Mouse (Mus musculus) cerebral cortex, adult 2 months (tissue): ENCODE results near the gene Kng1.

ENCODE experiments used
- WGBS: fragments of 180-500 bp; shearing (Covaris S2); methylation state at CpG from one replicate; pipeline ENCODE4 v1.1.7; 2018; 5-methylcytosine and 5-hydroxymethylcytosine counted together

The Kng1 gene

DNA sequence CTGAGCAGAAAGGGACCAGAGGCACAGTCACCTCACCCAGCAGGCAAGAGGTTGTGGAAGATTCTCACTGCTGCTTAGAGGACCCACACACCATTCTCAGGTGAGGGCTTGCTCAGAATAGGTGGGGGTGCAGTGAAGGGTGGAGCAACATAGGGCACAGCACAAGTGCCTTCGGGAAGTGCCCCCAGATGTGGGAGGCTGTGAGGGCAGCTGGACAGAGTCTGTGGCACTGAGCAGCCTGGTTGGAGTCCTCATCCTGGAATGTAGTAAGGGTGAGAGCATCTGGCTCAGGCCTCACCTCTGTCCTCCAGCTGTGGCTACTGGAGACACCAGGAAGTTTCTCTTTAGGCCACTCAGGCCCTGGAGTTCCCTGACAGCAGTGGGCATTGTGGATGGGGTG is 39.2 kb downstream of the Kng1 start:
- WGBS = 79% methylated on average over 1 of the region's 1 CpGs

DNA sequence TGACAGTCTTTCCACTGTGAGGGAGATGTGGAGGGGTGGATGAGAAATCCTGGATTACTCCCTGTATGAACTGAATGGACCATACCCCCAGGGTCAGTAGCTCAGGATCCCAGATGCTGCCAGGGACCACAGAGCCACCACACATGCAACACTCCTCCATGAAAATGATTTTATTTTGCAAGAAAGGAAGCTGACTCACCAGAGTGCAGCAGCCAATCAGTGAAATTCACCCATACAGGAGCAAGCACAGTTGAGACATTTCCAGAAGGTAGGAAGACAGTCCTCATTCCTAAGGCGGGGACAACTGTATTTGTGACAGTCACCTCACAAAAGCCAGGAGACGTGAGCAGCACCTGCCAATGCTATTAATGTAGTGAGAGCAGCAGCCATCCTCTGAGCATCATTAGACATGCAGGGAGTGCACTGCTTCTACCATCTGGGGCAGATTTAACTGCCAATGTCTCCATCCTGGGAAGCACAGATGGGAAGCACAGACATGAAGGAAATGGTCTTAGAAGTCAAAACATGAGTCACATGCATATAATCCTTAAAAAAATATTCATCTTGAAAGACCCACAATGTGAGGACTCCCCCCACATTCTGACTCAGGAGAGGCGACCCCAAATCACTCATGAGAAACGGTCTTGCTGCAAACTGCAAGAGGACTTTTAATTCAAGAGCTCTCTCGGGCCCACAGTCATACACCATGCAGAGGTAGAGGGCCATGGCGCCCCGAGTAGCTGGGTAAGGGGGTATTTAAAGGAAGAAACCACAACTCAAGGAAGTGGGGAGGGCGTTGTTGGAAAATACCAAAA is 39.8 kb downstream of the Kng1 start:
- WGBS = 66% methylated on average over 8 of the region's 8 CpGs

DNA sequence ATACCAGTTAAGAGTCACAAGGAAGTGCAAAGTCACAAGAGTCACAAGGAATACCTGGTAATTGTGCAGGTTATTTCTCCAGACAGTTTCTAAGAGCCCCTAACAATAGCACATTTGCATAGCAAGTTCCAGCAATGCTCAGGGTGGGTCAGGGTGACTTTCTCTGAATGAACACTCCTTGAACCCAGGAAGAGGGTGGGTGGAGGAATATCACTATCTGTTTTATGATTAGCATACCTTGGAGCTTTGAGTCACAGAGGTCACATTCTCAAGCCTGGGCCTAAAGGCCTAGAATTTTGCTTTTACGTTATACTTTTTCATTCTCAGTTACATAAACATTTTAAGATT is 40.4 kb downstream of the Kng1 start:
- WGBS = 97% methylated on average over 1 of the region's 1 CpGs

DNA sequence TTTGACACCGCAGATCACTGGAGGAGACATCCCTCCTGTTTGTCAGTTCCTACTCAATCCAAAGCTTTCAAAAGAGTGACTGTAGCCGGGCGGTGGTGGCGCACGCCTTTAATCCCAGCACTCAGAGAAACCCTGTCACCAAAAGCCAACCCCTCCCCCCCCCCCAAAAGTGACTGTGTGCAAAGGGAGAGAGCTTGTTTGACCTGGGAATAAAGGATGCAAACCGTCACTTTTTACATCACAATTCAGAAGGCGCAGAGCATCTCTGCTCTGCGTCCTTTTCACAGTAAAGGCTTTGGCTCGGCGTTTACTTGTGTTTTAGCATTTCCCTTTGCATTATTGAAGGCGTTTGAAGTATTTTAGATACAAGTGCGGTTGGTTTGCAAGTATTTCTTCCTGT is 42.0 kb downstream of the Kng1 start:
- 14% methylated on average over 12 of the region's 12 CpGs for WGBS

- 7% methylated on average over 9 of the region's 9 CpGs for WGBS
Measured at GRCm38 (mm10) chr16:23100099-23100575, 42.5 kb downstream of the Kng1 start.

- WGBS = 46% methylated on average over 10 of the region's 10 CpGs
Measured at GRCm38 (mm10) chr16:23100613-23101012, 42.9 kb downstream of the Kng1 start.

DNA sequence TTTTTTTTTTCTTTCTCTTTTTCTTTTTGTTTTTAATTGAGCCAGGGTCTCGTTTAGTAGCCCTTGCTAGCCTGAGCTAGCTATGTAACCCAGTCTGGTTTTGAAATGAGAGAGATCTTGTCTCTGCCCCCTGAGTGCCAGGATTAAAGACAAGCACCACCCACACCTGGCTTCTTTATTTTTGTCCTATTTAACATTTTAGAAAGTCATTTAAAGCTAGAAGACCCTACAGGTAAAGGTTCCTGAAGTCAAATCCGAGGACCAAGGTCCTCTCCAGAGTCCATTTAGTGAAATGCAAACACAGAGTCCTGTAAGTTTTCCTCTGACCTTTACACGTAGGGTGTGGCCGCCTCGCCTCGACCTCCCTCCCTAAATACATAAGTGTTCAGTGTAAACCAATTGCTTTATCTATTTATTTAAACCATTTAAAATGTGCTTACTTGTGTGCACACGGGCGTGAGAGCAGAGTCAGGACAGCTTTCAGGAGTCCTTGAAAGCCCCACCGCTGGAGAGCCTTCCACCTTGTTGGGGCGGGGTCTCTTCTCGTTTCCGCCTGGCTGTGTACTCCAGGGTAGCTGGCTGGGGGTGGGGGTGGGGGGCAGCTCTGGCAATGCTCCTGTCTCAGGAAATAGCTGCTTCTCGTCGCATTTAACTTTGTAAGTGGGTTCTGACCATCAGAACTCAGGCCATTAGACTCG is 44.8 kb downstream of the Kng1 start:
- 28% methylated on average over 15 of the region's 15 CpGs for WGBS

GRCm38 (mm10) chr16:23103038-23103745 is 45.5 kb downstream of the Kng1 start:
- WGBS = 42% methylated on average over 17 of the region's 17 CpGs

GRCm38 (mm10) chr16:23103841-23104240 is 46.2 kb downstream of the Kng1 start:
- whole genome bisulfite sequencing = 72% methylated on average over 2 of the region's 2 CpGs

DNA sequence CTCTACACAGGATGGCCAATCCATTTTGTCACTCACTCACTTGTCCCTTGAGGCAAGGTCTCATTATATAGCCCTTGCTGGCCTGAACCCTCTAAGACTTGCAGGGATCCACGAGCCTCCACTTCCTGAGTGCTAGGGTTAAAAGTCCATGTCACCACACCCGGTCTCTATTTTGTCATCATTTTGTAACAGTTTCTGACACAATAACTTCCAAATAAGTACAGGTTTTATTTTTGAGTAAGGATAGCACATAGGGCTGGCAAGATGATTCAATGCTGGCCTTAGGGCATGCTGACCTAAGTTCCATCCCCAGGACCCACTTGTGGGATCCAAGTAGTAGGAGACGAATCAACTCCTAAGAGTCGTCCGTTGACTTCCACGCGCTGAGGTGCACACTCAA is 48.5 kb downstream of the Kng1 start:
- WGBS = 72% methylated on average over 7 of the region's 7 CpGs

DNA sequence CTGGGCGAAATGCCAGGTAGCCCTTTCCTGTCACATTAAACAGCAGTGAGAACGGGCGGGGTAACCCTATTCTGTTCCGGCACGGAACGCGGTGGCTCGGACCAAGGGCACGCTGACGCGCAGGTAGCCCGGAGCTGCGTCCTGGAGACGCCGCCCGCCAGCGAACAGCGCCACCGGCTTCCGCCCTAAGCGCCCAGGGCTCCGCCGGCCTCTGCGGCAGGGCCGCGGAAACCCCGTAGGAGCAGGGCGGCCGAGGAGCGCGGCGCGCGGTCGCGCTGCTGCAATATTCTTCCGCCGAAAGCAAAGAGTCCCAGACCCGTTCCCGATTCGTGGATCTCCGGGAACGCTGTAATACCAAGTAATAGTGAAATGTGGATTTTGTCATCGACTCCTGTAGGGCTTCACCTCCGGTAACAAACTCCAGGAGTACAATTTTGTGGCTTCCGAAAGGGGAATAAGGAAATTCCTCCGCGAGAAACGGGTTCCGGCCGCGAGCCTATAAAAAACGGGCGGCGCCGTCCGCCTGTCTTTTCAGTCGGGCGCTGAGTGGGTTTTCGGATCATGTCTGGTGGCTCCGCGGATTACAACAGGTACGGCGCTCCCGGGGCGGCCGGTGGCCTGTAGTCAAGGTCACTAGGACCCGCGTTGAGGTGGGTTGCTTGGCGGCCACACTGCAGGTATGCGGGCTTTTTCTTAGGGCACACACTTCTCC is 49.7 kb downstream of the Kng1 start, which contains the start of gene Eif4a2:
Gene Eif4a2 (plus strand): TSS at position 214 of the 712 bp plus-strand sequence.
- under 1% methylated on average over 71 of the region's 71 CpGs for WGBS

GRCm38 (mm10) chr16:23107946-23108759 is 50.5 kb downstream of the Kng1 start:
- under 1% methylated on average over 52 of the region's 52 CpGs for WGBS

DNA sequence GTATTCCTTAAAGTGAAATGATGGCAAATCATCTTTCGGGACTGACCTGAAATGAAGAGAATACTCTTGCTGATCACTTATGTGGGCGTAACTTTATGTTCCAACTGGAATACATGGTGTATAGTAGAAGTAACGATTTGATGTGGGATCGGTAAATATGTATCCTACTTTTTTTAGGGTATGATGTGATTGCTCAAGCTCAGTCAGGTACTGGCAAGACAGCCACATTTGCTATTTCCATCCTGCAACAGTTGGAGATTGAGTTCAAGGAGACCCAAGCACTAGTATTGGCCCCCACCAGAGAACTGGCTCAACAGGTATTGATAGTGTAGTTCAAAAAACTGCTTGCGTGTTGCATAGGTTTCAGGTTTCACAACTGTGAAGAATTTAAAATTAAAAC is 51.3 kb downstream of the Kng1 start:
- WGBS = 3% methylated on average over 5 of the region's 5 CpGs

DNA sequence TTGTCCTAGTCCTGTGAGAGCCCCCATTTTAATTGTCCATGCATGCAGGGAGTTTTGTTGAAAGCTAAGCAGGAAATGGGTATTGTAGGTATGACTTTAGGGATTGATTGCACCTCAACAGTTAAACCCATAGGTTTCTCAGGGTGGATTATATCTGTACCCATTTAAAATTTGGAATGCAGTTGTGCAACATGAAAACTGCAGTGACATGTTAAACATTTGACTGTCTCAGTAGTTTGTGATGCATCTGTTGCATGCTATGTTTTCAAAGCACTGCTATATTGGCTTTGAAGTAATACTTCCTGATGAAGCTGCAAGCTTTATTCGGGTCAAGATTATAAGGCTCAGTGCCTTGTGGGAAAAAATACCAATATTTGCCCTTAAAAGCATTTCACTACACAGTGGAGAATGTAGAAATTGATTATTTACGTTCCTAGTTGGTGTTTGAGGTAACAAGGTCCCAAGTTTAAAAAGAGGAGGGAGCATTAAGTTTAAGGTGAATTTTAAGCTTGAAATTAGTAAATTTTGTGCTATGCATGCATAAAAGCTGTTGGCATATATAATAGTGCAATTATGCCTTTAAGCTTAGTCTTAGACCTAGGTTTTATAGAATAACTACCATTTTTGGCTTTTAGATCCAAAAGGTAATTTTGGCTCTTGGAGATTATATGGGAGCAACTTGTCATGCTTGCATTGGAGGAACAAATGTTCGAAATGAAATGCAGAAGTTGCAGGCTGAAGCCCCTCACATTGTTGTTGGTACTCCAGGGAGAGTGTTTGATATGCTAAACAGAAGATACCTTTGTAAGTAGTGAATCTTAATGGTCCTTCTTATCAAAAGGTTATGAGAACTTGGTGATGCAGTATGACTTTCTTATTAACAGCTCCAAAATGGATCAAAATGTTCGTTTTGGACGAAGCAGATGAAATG is 52.0 kb downstream of the Kng1 start:
- WGBS = 11% methylated on average over 5 of the region's 5 CpGs

GRCm38 (mm10) chr16:23112348-23112747 is 54.7 kb downstream of the Kng1 start:
- 49% methylated on average over 12 of the region's 12 CpGs for WGBS

DNA sequence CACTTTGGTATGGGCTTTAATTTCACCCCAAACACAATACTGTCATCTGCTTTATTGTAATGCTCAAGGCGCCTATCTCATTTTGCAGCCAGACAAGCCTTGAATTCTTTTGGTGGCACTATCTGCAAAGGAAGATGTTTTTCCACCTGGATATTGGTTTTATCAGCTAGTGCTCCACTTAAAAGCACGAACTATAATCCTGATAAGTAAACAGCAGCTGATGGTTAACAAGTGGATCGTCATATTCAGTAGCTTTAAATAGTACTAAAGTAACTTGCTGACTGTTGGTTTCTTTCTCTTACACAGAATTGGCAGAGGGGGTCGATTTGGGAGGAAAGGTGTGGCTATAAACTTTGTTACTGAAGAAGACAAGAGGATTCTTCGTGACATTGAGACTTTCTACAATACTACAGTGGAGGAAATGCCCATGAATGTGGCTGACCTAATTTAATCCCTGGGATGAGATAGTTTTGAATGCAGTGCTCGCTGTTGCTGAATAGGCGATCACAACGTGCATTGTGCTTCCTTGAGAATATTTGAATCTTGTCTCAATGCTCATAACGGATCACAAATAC is 55.3 kb downstream of the Kng1 start:
- 18% methylated on average over 9 of the region's 9 CpGs for WGBS

GRCm38 (mm10) chr16:23114339-23115171 is 56.9 kb downstream of the Kng1 start:
- WGBS = 50% methylated on average over 5 of the region's 5 CpGs

DNA sequence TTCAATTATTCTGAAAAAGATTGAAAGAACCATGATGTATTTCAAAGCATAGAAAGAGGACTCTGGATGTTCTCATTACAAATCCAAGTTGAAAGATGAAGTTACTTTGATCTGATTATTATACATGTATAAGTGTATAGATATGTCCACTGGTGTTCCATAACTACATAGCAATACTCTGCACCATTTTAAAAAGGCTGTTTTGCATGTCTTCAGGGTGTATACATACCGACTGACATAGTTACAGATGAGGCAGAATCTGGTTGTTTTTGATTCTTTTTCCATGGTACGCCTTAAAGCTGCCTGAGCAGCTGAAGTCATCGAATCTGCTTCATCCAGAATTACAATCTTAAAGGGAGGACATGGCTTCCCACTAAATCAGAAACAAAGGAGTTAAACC is 57.8 kb downstream of the Kng1 start:
- WGBS = 56% methylated on average over 3 of the region's 3 CpGs

DNA sequence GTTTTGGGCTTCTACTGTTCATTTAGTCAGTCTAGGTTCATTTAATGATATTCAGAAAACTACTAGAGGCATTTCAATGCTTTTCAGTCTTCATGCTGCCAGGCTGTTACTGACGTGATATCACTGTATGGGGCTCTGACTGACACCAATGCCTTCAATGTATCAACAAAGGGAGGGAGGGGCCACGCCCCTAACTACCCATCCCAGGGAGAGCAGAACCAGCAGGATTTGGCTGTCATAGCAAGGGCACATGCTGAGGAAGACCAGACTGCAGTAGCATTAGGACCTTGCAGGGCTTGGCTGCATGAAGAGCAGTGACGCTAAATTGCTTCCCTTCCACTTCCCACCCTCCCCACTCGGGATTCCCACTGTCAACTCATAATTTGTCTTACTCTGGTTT is 59.5 kb downstream of the Kng1 start:
- 59% methylated on average over 4 of the region's 4 CpGs for WGBS
